Mouse (Mus musculus): ENCODE measurements around the gene Rpl3. TPM values are rescaled to one million over a fixed set of nuclear protein-coding genes. Genes with fewer than 3 reads are reported as not detected.

Gene Rpl3
- polyA plus RNA-seq, 1 experiment = 428 TPM

DNA sequence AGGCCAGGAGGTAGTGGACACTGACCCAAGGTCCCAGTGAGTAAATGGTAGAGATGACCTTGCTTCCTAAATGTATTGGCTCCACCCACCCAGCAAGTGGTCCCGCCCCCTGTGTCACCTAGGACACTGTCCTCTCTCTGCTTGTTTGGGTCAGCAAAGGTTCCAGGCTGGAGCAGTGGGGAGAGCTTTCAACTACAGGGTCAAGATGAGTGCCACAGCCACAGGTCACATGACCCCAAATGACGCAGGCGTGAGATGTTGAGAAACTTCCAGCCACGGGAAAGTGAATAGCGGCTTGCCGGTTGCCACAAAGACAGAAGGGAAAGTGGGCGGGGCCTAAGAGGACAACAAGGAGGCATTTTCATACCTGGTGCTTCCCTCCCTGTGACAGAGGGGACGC lies 25.5 kb upstream of the Rpl3 start:
- 60% methylated on average over 8 of the region's 8 CpGs for WGBS
- TF ChIP-seq POLR2A (IDR thresholded peaks at IDR 0.05; ENCODE audit: borderline replicate concordance, extremely low read depth, low read depth, low read length) (no peak), CTCF (IDR thresholded peaks at IDR 0.05; ENCODE audit: insufficient read depth, low read length) (no peak)
- Histone ChIP-seq H3K4me1 (ENCODE audit: control insufficient read depth, insufficient read depth, low read length) (no peaks in the 10 kb centered on the region), H3K4me3 (replicated peaks; ENCODE audit: extremely low read depth, low read depth, low read length) (no peak overlapping the region)
- no peak for DNase-seq

DNA sequence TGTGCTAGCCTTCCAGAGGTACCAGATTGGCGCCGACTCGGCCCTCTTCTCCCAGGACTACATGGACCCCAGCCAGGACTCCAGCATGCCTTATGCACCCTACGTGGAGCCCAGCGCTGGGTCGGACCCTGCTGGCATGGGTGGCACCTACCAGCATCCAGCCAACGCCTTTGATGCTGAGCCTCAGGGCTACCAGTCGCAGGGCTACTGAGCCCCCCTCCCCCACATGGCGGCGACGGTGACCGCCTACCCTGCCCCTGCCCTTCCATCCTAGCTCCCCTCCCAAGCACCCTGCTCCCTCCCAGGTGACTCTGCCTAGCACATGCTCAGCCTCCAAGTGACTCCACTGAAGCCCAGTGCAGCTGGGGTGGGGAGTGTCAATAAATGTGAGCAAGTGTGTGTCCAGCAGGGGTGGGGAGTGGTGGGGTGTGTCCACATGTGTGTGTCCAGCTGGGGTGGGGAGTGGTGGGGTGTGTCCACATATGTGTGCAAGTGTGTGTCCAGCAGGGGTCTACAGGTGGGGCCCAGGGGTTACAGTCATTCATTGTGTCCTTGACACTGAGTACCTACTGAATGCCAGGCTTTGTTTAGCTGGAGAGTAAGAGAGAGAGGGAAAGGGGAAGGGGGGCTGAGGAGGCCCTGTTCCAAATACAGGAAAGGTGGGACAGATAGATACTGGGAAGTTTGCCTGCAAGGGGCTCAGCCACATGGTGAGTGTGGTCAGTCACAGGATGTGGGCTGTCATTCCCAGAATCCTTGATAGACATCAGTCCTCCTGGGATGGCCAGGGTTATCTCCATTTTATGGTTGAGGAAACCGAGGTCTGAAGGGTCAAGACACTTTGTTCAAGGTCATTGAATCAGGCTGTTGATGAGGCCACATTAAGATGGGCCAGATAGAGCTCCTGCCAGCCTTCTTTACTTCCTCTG lies 24.5 kb upstream of the Rpl3 start:
- no peak for TF ChIP-seq POLR2A (IDR thresholded peaks at IDR 0.05; ENCODE audit: borderline replicate concordance, extremely low read depth, low read depth, low read length)
- no peak for TF ChIP-seq CTCF (IDR thresholded peaks at IDR 0.05; ENCODE audit: insufficient read depth, low read length)

DNA sequence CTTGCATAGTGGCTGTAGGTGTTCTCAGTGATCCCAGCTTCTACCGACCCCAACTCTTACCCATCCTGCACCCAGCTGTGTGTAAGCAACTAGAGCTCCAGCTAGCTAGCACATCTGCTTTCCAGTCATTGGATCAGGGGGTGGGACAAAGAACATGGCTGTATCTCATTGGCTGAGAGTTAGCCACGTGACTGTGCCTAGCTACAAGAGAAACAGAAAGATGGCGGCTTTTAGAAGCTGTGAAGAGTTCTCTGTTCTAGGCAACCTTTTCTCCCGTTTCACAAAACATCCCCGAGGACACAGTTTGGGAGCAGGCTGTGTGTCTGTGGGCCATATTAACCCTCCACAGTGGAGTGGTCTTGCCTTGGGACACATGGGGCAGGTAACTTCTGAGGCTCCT lies 23.6 kb upstream of the Rpl3 start:
- no peak for TF ChIP-seq CTCF (IDR thresholded peaks at IDR 0.05; ENCODE audit: insufficient read depth, low read length)
- no peak for TF ChIP-seq POLR2A (IDR thresholded peaks at IDR 0.05; ENCODE audit: borderline replicate concordance, extremely low read depth, low read depth, low read length)
- DNase-seq = no peak
- WGBS = 61% methylated on average over 5 of the region's 5 CpGs
- Histone ChIP-seq H3K4me3 (replicated peaks; ENCODE audit: extremely low read depth, low read depth, low read length) (no peak overlapping the region), H3K4me1 (ENCODE audit: control insufficient read depth, insufficient read depth, low read length) (no peaks in the 10 kb centered on the region)

More for the DNA sequence above, 24.5 kb upstream of the Rpl3 start:
- H3K4me1 ChIP-seq (ENCODE audit: control insufficient read depth, insufficient read depth, low read length) = no peaks in the 10 kb centered on the region
- DNase-seq = no peak
- 71% methylated on average over 13 of the region's 13 CpGs for whole genome bisulfite sequencing
- no peak overlapping the region for H3K4me3 ChIP-seq (replicated peaks; ENCODE audit: extremely low read depth, low read depth, low read length)

DNA sequence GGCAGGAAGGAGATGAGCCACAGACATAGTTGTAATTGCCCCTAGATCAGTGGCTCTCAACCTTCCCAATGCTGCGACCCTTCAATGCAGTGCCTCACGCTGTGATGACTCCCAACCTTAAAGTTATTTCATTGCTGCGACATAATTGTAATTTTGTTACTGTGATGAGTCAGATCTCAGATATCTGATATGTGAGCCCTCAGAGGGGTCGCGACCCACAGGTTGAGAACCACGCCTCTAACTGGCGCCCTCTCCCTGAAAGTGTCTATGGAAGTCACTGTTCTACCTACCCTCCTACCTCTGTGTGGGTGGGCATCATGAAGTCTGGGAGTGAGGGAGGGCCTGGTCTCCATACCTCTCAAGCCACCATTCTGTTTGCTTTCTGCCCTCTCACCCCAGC lies 22.7 kb upstream of the Rpl3 start:
- DNase-seq = no peak
- Histone ChIP-seq H3K4me3 (replicated peaks; ENCODE audit: extremely low read depth, low read depth, low read length) (no peak overlapping the region), H3K4me1 (ENCODE audit: control insufficient read depth, insufficient read depth, low read length) (no peaks in the 10 kb centered on the region)
- WGBS = 89% methylated on average over 7 of the region's 7 CpGs
- TF ChIP-seq POLR2A (IDR thresholded peaks at IDR 0.05; ENCODE audit: borderline replicate concordance, extremely low read depth, low read depth, low read length) (no peak), CTCF (IDR thresholded peaks at IDR 0.05; ENCODE audit: insufficient read depth, low read length) (no peak)

DNA sequence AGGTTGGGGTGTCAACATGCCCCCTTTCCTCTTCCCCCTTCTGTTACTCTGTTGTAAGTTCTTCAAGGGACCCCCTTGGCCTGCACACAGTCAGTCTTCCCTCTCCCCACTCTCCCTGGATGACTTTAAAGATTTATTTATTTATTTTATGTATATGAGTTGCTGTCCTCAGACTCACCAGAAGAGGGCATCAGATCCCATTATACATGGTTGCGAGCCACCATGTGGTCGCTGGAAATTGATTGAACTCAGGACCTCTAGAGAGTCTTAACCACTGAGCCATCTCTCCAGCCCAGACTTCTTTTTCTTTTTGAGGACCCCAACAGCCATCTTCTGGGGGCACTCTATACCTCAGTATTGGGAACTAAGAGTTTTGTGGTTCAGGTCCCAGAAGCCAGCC lies 20.8 kb upstream of the Rpl3 start:
- no peak for DNase-seq
- WGBS = 57% methylated on average over 2 of the region's 2 CpGs
- H3K4me3 ChIP-seq (replicated peaks; ENCODE audit: extremely low read depth, low read depth, low read length) = no peak overlapping the region
- no peaks in the 10 kb centered on the region for H3K4me1 ChIP-seq (ENCODE audit: control insufficient read depth, insufficient read depth, low read length)
- TF ChIP-seq CTCF (IDR thresholded peaks at IDR 0.05; ENCODE audit: insufficient read depth, low read length) (no peak), POLR2A (IDR thresholded peaks at IDR 0.05; ENCODE audit: borderline replicate concordance, extremely low read depth, low read depth, low read length) (no peak)

DNA sequence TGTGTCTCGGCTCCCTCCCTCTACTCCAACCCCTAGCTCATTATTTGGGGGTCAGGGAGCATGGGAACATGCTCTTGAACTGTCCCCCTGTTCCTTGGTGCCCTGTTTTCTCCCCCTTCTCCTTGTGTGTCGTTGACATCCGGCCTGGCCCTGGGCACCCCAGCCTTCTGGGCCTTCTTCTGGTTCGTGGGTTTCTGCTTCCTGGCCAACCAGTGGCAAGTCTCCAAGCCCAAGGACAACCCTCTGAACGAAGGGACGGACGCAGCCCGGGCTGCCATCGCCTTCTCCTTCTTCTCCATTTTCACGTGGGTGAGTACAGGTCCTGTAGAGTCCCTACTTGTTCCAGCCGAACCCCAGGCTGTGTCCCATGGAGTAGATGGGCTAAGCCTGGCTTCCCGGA lies 19.8 kb upstream of the Rpl3 start:
- no peak for TF ChIP-seq POLR2A (IDR thresholded peaks at IDR 0.05; ENCODE audit: borderline replicate concordance, extremely low read depth, low read depth, low read length)
- TF ChIP-seq CTCF (IDR thresholded peaks at IDR 0.05; ENCODE audit: insufficient read depth, low read length) = no peak
- WGBS = 72% methylated on average over 12 of the region's 12 CpGs
- Histone ChIP-seq H3K4me1 (ENCODE audit: control insufficient read depth, insufficient read depth, low read length) (no peaks in the 10 kb centered on the region), H3K4me3 (replicated peaks; ENCODE audit: extremely low read depth, low read depth, low read length) (no peak overlapping the region)
- DNase-seq = no peak

DNA sequence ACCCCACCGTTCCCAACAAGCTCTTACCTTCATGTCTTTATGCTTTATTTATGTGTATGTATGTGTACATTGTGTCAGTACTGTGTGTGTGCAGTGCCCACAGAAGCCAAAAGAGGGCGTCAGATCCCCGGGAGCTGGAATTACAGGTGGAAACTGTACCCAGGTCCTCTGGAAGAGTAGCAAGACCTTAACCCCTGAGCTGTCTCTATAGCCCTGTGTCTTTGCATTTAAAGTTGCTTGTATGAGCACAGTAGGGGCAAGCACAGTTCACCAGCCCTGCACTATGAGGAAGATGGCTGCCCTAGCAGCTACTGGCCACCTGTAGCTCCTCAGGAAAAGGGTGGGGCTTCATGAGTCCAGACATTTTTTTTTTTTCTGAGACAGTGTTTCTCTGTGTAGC lies 15.9 kb upstream of the Rpl3 start:
- DNase-seq = no peak
- Histone ChIP-seq H3K4me1 (ENCODE audit: control insufficient read depth, insufficient read depth, low read length) (no peaks in the 10 kb centered on the region), H3K4me3 (replicated peaks; ENCODE audit: extremely low read depth, low read depth, low read length) (no peak overlapping the region)
- no peak for TF ChIP-seq CTCF (IDR thresholded peaks at IDR 0.05; ENCODE audit: insufficient read depth, low read length)
- TF ChIP-seq POLR2A (IDR thresholded peaks at IDR 0.05; ENCODE audit: borderline replicate concordance, extremely low read depth, low read depth, low read length) = no peak
- WGBS = 89% methylated on average over 3 of the region's 3 CpGs

DNA sequence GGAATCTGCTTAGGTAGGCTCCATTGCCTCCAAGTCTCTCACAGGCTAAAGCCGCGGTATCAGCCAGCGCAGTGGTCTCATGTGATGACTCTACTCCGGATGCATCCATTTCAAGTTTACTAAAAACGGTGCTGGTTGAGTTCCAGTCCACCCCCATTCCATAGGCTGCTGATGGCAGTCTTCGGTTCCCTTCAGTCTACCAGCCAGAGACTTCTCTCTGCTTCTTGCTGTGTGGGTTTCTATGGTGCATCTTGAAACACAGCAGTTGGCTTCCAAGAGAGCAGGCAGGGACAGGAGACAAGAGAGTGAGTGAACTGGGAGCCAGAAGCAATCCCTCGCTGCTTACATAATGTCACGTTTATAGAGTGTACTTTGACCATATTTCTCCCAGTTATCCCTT lies 15.5 kb upstream of the Rpl3 start:
- DNase-seq = no peak
- no peak for TF ChIP-seq POLR2A (IDR thresholded peaks at IDR 0.05; ENCODE audit: borderline replicate concordance, extremely low read depth, low read depth, low read length)
- TF ChIP-seq CTCF (IDR thresholded peaks at IDR 0.05; ENCODE audit: insufficient read depth, low read length) = no peak
- H3K4me3 ChIP-seq (replicated peaks; ENCODE audit: extremely low read depth, low read depth, low read length) = no peak overlapping the region
- WGBS = 94% methylated on average over 8 of the region's 8 CpGs
- no peaks in the 10 kb centered on the region for H3K4me1 ChIP-seq (ENCODE audit: control insufficient read depth, insufficient read depth, low read length)

DNA sequence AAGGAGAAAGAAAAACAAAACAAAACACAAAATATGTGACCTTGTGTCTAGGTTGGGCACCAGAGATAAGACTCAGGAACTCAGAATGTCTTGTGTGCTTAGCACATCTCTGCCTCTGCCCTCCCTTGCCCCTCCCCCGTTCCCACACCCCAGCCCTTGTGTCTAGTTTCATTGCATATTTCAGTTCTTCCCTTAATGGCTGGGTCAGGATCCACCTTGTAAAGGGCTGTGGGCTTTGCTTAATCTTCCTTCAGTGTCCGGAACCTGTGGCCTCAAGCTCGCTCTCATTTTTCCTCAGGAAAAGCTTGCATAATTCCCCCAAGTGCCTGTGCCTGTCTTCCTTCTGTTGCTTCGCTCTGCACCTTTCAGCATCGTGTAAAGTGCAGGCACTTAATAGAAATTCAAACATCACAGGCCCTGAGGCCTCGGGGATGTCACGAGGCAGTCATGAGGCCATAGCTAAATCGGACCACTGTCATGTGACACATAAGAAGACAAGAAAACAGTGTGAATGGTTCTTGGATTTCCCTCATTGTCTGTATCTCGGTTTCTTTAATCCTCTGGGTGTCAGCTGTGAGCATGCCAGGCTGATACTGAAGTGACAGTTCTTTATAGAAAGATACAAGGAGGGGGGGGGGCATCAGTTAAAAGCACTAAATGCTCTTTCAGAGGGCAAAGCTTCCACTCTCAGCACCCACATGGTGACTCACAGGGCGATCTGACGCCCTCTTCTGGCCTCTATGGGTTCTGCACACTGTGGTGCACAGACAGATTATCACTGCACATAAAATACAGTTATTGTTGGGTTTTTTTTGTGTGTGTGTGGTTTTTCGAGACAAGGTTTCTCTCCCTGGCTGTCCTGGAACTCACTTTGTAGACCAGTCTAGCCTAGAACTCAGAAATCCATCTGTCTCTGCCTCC lies 14.1 kb upstream of the Rpl3 start:
- TF ChIP-seq POLR2A (IDR thresholded peaks at IDR 0.05; ENCODE audit: borderline replicate concordance, extremely low read depth, low read depth, low read length) = no peak
- TF ChIP-seq CTCF (IDR thresholded peaks at IDR 0.05; ENCODE audit: insufficient read depth, low read length) = no peak
- DNase-seq = no peak
- 55% methylated on average over 12 of the region's 12 CpGs for WGBS
- Histone ChIP-seq H3K4me3 (replicated peaks; ENCODE audit: extremely low read depth, low read depth, low read length) (no peak overlapping the region), H3K4me1 (ENCODE audit: control insufficient read depth, insufficient read depth, low read length) (no peaks in the 10 kb centered on the region)
